Mouse (Mus musculus) MEL (cell line): ENCODE results near the gene Gigyf1. TPM values are rescaled to one million over a fixed set of nuclear protein-coding genes. Genes with fewer than 3 reads are reported as not detected.

ENCODE experiments used
- DNase-seq: peaks from one replicate; pipeline ENCODE4 v3.0.0; 2011; ENCODE audit warnings: low read depth, low spot score
- H3K27ac ChIP-seq: 2 replicates; pipeline ENCODE4 v1.5.1; 2012; ENCODE audit warnings: low read depth, mild to moderate bottlenecking, control low read depth, low read length, moderate library complexity; ENCODE audit not compliant: control insufficient read depth
- H3K27me3 ChIP-seq, 2 experiments: fragments of 150-350 bp in 1 of 2; sonication (generic) in 1 of 2; 2 replicates each; pipeline ENCODE4 v1.6.1; 2012; ENCODE audit warnings: low read length in 2 of 2, mild to moderate bottlenecking in 2 of 2, improper control_type of control experiment in 1 of 2, moderate library complexity in 1 of 2; ENCODE audit not compliant: insufficient read depth in 2 of 2, control insufficient read depth in 1 of 2
- H3K36me3 ChIP-seq, 2 experiments: 2 replicates each; pipeline ENCODE4 v1.6.1; 2012 to 2014; ENCODE audit warnings: low read length in 2 of 2, improper control_type of control experiment in 1 of 2, inconsistent platforms in 1 of 2, mild to moderate bottlenecking in 1 of 2; ENCODE audit not compliant: insufficient read depth in 2 of 2, control insufficient read depth in 1 of 2
- H3K4me1 ChIP-seq, 2 experiments: fragments of 150-350 bp in 1 of 2; sonication (generic) in 1 of 2; 2 replicates each; pipeline ENCODE4 v1.6.1; 2012; ENCODE audit warnings: low read length in 2 of 2, improper control_type of control experiment in 1 of 2, mild to moderate bottlenecking in 1 of 2; ENCODE audit not compliant: insufficient read depth in 2 of 2, control insufficient read depth in 1 of 2
- H3K4me3 ChIP-seq, 2 experiments: fragments of 150-350 bp in 1 of 2; sonication (generic) in 1 of 2; 2 replicates each; pipeline ENCODE4 v1.5.1; 2012; ENCODE audit warnings: low read depth in 2 of 2, low read length in 2 of 2, mild to moderate bottlenecking in 2 of 2, moderate library complexity in 2 of 2, control low read depth in 1 of 2, improper control_type of control experiment in 1 of 2; ENCODE audit not compliant: control insufficient read depth in 1 of 2, insufficient read depth in 1 of 2
- H3K79me2 ChIP-seq: 2 replicates; pipeline ENCODE4 v1.6.1; 2012; ENCODE audit warnings: mild to moderate bottlenecking, low read length, moderate library complexity; ENCODE audit not compliant: control insufficient read depth, poor library complexity, insufficient read depth
- H3K9ac ChIP-seq: 2 replicates; pipeline ENCODE4 v1.6.1; 2012; ENCODE audit warnings: low read depth, mild to moderate bottlenecking, control low read depth, low read length, moderate library complexity; ENCODE audit not compliant: control insufficient read depth, poor library complexity, severe bottlenecking
- H3K9me3 ChIP-seq: fragments of 150-350 bp; sonication (generic); replicated peaks from 2 replicates; pipeline ENCODE4 v1.6.1; 2012; ENCODE audit warnings: mild to moderate bottlenecking, low read length, improper control_type of control experiment, moderate library complexity; ENCODE audit not compliant: insufficient read depth
- BHLHE40 ChIP-seq: IDR thresholded peaks from 2 replicates; pipeline ENCODE4 v1.6.1; 2012; ENCODE audit warnings: low read depth, mild to moderate bottlenecking, inconsistent platforms, low read length, improper control_type of control experiment, borderline replicate concordance
- CHD2 ChIP-seq: IDR thresholded peaks from 2 replicates; pipeline ENCODE4 v1.6.1; 2011; ENCODE audit warnings: low read length, improper control_type of control experiment
- CTCF ChIP-seq, 3 experiments: IDR thresholded peaks in 2 of 3; conservative IDR thresholded peaks in 1 of 3; 2 replicates each; pipeline ENCODE4 v1.5.1; 2011 to 2012; ENCODE audit warnings: low read length in 3 of 3, low read depth in 2 of 3, mild to moderate bottlenecking in 2 of 3, improper control_type of control experiment in 1 of 3, inconsistent platforms in 1 of 3, mixed read lengths in 1 of 3, moderate library complexity in 1 of 3; ENCODE audit not compliant: control insufficient read depth in 1 of 3, insufficient read depth in 1 of 3, poor library complexity in 1 of 3, severe bottlenecking in 1 of 3
- ELF1 ChIP-seq: IDR thresholded peaks from 2 replicates; pipeline ENCODE4 v1.6.1; 2014; ENCODE audit warnings: low read depth, mild to moderate bottlenecking, inconsistent platforms, low read length, improper control_type of control experiment, moderate library complexity
- ETS1 ChIP-seq: IDR thresholded peaks from 2 replicates; pipeline ENCODE4 v1.6.1; 2012; ENCODE audit warnings: low read depth, mild to moderate bottlenecking, inconsistent platforms, low read length, improper control_type of control experiment, moderate library complexity
- HCFC1 ChIP-seq: IDR thresholded peaks from 2 replicates; pipeline ENCODE4 v1.6.1; 2012; ENCODE audit warnings: low read depth, mild to moderate bottlenecking, inconsistent platforms, low read length, improper control_type of control experiment, moderate library complexity
- MAX ChIP-seq: IDR thresholded peaks from 2 replicates; pipeline ENCODE4 v1.6.1; 2011; ENCODE audit warnings: low read length, improper control_type of control experiment
- MAZ ChIP-seq: IDR thresholded peaks from 2 replicates; pipeline ENCODE4 v1.6.1; 2012; ENCODE audit warnings: low read depth, mild to moderate bottlenecking, inconsistent platforms, low read length, improper control_type of control experiment
- MYB ChIP-seq: IDR thresholded peaks from 2 replicates; pipeline ENCODE4 v1.6.1; 2011; ENCODE audit warnings: mild to moderate bottlenecking, low read depth, low read length, improper control_type of control experiment
- MYC ChIP-seq: IDR thresholded peaks from 2 replicates; pipeline ENCODE4 v1.6.1; 2011; ENCODE audit warnings: low read depth, mild to moderate bottlenecking, low read length, improper control_type of control experiment, moderate library complexity
- NELFE ChIP-seq: IDR thresholded peaks from 2 replicates; pipeline ENCODE4 v1.6.1; 2011; ENCODE audit warnings: low read depth, low read length, improper control_type of control experiment
- NRF1 ChIP-seq: IDR thresholded peaks from 2 replicates; pipeline ENCODE4 v1.6.1; 2014; ENCODE audit warnings: low read depth, mild to moderate bottlenecking, inconsistent platforms, low read length, improper control_type of control experiment, moderate library complexity; ENCODE audit not compliant: poor library complexity, insufficient read depth, severe bottlenecking
- POLR2A ChIP-seq, 2 experiments: IDR thresholded peaks; 2 replicates each; pipeline ENCODE4 v1.6.1; 2011 to 2012; ENCODE audit warnings: low read length in 2 of 2, mild to moderate bottlenecking in 2 of 2, control low read depth in 1 of 2, improper control_type of control experiment in 1 of 2, low read depth in 1 of 2, moderate library complexity in 1 of 2; ENCODE audit not compliant: control insufficient read depth in 1 of 2, insufficient read depth in 1 of 2, poor library complexity in 1 of 2
- POLR2AphosphoS2 ChIP-seq: IDR thresholded peaks from 2 replicates; pipeline ENCODE4 v1.6.1; 2011; ENCODE audit warnings: low read length, improper control_type of control experiment
- POLR2AphosphoS5 ChIP-seq: IDR thresholded peaks from 2 replicates; pipeline ENCODE4 v1.6.1; 2012; ENCODE audit warnings: low read depth, borderline replicate concordance, mild to moderate bottlenecking, inconsistent platforms, low read length, moderate library complexity, mixed read lengths
- RAD21 ChIP-seq: IDR thresholded peaks from 2 replicates; pipeline ENCODE4 v1.6.1; 2011; ENCODE audit warnings: mild to moderate bottlenecking, low read depth, low read length, improper control_type of control experiment
- RCOR1 ChIP-seq: IDR thresholded peaks from 2 replicates; pipeline ENCODE4 v1.6.1; 2012; ENCODE audit warnings: low read depth, mild to moderate bottlenecking, inconsistent platforms, low read length, improper control_type of control experiment
- SIN3A ChIP-seq: IDR thresholded peaks from 2 replicates; pipeline ENCODE4 v1.6.1; 2012; ENCODE audit warnings: low read length, improper control_type of control experiment, inconsistent platforms
- SMC3 ChIP-seq: IDR thresholded peaks from 2 replicates; pipeline ENCODE4 v1.6.1; 2011; ENCODE audit warnings: low read depth, low read length, improper control_type of control experiment
- TAL1 ChIP-seq: IDR thresholded peaks from 2 replicates; pipeline ENCODE4 v1.6.1; 2012; ENCODE audit warnings: mild to moderate bottlenecking, inconsistent platforms, low read length, moderate library complexity, mixed read lengths
- TBP ChIP-seq: IDR thresholded peaks from 2 replicates; pipeline ENCODE4 v1.8.0; 2011; ENCODE audit warnings: low read depth, low read length, improper control_type of control experiment
- UBTF ChIP-seq: IDR thresholded peaks from 2 replicates; pipeline ENCODE4 v1.6.1; 2012; ENCODE audit warnings: low read depth, mild to moderate bottlenecking, inconsistent platforms, low read length, improper control_type of control experiment, moderate library complexity, borderline replicate concordance; ENCODE audit not compliant: insufficient read depth
- USF1 ChIP-seq: IDR thresholded peaks from 2 replicates; pipeline ENCODE4 v1.6.1; 2014; ENCODE audit warnings: low read depth, mild to moderate bottlenecking, inconsistent platforms, low read length, improper control_type of control experiment, moderate library complexity
- USF2 ChIP-seq, 2 experiments: IDR thresholded peaks; 2 replicates each; pipeline ENCODE4 v1.6.1; 2011 to 2012; ENCODE audit warnings: improper control_type of control experiment in 2 of 2, low read length in 2 of 2, borderline replicate concordance in 1 of 2, inconsistent platforms in 1 of 2, low read depth in 1 of 2, mild to moderate bottlenecking in 1 of 2; ENCODE audit not compliant: insufficient read depth in 1 of 2
- ZMIZ1 ChIP-seq: IDR thresholded peaks from 2 replicates; pipeline ENCODE4 v1.6.1; 2012; ENCODE audit warnings: low read depth, mild to moderate bottlenecking, inconsistent platforms, low read length, improper control_type of control experiment, moderate library complexity
- polyA plus RNA-seq, 2 experiments: library from polyadenylated mRNA; stranded (reverse) in 1 of 2; unstranded in 1 of 2; fragments of >175 nt in 1 of 2; fragments of >200 nt in 1 of 2; gene quantifications; 2 replicates each; pipeline versions ENCODE4 v1.2.1 to v1.2.4; 2012; ENCODE audit warnings: low replicate concordance in 2 of 2, low read depth in 1 of 2; ENCODE audit not compliant: insufficient read length in 2 of 2, insufficient read depth in 1 of 2, missing spikeins in 1 of 2
- total RNA-seq: library from RNA; depleted of rRNA; stranded (reverse); fragments of 300-350 nt; gene quantifications from 2 replicates; pipeline ENCODE4 v1.2.3, GENCODE M21; 2012

Gigyf1 gene
- total and polyA plus RNA-seq, 3 experiments, result 5.1 to 24.6 TPM; not detected in 1

DNA sequence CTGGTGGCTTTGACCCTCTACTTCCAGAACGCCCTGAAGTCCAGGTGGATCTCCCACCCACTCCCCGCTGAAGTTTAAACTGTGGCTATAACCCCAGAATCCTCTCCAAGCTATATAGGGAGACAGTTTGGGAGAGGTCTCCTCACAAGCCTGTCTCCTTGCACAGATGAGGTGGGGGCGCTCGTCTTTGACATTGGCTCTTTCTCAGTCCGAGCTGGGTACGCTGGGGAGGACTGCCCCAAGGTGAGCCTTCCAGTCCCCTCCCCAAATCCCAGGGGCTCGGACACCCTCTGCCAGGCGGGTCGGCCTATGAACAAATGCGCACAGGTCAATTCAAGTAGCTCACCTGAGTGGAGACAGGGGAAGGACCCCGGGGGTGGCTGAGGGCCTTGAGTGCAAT, 35.5 kb downstream of the Gigyf1 start:
- Histone ChIP-seq H3K79me2 (no peaks in the 10 kb centered on the region), H3K4me1 (0 out of 4 replicates have a peak, but pooled peaks cover 0 to 4% of the 10 kb centered on the region in 2 experiments), H3K9ac (no peak overlapping the region), H3K9me3 (no peaks in the 10 kb centered on the region), H3K36me3 (no peaks in the 10 kb centered on the region), H3K4me3 (no peak overlapping the region), H3K27me3 (peaks cover 7 to 16% of the 10 kb centered on the region in 2 experiments), H3K27ac (no peak overlapping the region)
- no peak for DNase-seq
- TF ChIP-seq MAZ (no peak), USF2 (IDR thresholded peaks at IDR 0.05; ENCODE audit: borderline replicate concordance in 1 of 2, insufficient read depth in 1 of 2, low read depth in 1 of 2, low read length in 2 of 2) (no peak), BHLHE40 (no peak), MYB (no peak), SMC3 (no peak), NRF1 (no peak), TBP (no peak), ZMIZ1 (no peak), MAX (no peak), POLR2AphosphoS5 (no peak), ETS1 (no peak), MYC (no peak), USF1 (no peak), TAL1 (no peak), CHD2 (no peak), RAD21 (no peak), UBTF (no peak), SIN3A (no peak), POLR2AphosphoS2 (no peak)

DNA sequence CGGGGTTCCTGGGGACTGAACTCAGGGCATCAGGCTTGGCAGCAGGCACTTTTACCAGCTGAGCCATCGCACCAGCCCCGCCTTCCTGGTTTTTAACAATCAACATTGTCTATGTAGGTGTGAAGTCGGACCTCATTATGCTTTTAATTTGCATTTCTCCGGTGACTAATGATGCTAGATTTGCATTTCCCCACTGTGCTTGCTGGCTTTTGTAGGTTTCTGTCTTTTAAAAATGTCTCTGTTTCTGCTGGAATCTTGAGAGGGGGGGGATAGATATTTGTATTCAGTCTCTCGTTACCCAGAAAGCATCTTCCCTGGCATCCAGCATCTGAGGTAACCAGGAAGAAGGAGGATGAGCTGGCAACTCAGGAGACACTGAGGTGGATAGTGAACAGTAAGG, 43.2 kb downstream of the Gigyf1 start:
- no peak overlapping the region for H3K9ac ChIP-seq
- H3K27ac ChIP-seq, result no peak overlapping the region
- no peak for TF ChIP-seq POLR2A (IDR thresholded peaks at IDR 0.05; ENCODE audit: control insufficient read depth in 1 of 2, insufficient read depth in 1 of 2, low read depth in 1 of 2, low read length in 2 of 2, poor library complexity in 1 of 2)
- TF ChIP-seq USF1, result no peak
- TF ChIP-seq HCFC1, result no peak
- no peak for TF ChIP-seq NELFE
- no peak for TF ChIP-seq UBTF
- no peak for TF ChIP-seq ELF1
- no peak for TF ChIP-seq MYB
- TF ChIP-seq ETS1, result no peak
- no peak for TF ChIP-seq MYC
- no peak for TF ChIP-seq TAL1
- no peak for TF ChIP-seq CTCF (IDR thresholded peaks at IDR 0.05 in 2 of 3, conservative IDR thresholded peaks at IDR 0.05 in 1 of 3; ENCODE audit: control insufficient read depth in 1 of 3, insufficient read depth in 1 of 3, low read depth in 2 of 3, low read length in 3 of 3, poor library complexity in 1 of 3, severe bottlenecking in 1 of 3)
- TF ChIP-seq MAX, result no peak
- no peak for TF ChIP-seq CHD2
- TF ChIP-seq BHLHE40, result no peak
- no peak for TF ChIP-seq RCOR1
- H3K36me3 ChIP-seq, result no peaks in the 10 kb centered on the region
- H3K4me3 ChIP-seq, result no peak overlapping the region
- H3K4me1 ChIP-seq, result no peaks in the 10 kb centered on the region
- DNase-seq, result no peak
- no peaks in the 10 kb centered on the region for H3K9me3 ChIP-seq
- no peaks in the 10 kb centered on the region for H3K79me2 ChIP-seq
- peaks cover 11 to 36% of the 10 kb centered on the region in 2 experiments for H3K27me3 ChIP-seq
